23 mouse cellular contexts compared by ENCODE assay signal in genomic region chr7:73939236-73939635, GRCm38 (mm10).
"Had no signal": no experiment of that assay in that cellular context is flagged by ENCODE, and none has a peak within 500 bp of the region (broad histone marks: within the 10 kb centered on the region; RNA-seq: fewer than 3 reads in every experiment).

No protein-coding gene starts in this region.

- H3K27ac ChIP-seq: gastrocnemius, adult 2 months; heart, embryonic 10.5 days; intestine, embryonic 15.5 days; layer of hippocampus, adult 2 months; limb, embryonic 10.5 days; limb, embryonic 12.5 days; liver, embryonic 13.5 days; liver, embryonic 15.5 days had no signal

- H3K27me3 ChIP-seq: heart, embryonic 12.5 days; intestine, embryonic 15.5 days; limb, embryonic 12.5 days; liver, embryonic 13.5 days; liver, embryonic 15.5 days had no signal

- H3K36me3 ChIP-seq: intestine, embryonic 15.5 days; liver, embryonic 13.5 days; liver, embryonic 15.5 days had no signal

- H3K4me3 ChIP-seq: gastrocnemius, adult 2 months; heart, embryonic 10.5 days; heart, embryonic 12.5 days; intestine, embryonic 15.5 days; layer of hippocampus, adult 2 months; limb, embryonic 10.5 days; limb, embryonic 12.5 days; liver, embryonic 13.5 days; liver, embryonic 15.5 days had no signal

- H3K9ac ChIP-seq: heart, embryonic 12.5 days; intestine, embryonic 15.5 days; limb, embryonic 12.5 days; liver, embryonic 13.5 days; liver, embryonic 15.5 days had no signal

- DNase-seq: gastrocnemius, adult 2 months; gastrocnemius, postnatal 10 days; gastrocnemius, postnatal 25 days; heart, adult 18-20 months; heart, postnatal 10 days; heart, postnatal 4 days; kidney, adult 18-20 months; kidney, adult 8-10 months; kidney, postnatal 10 days; kidney, postnatal 25 days; kidney, postnatal 4 days; liver; liver, embryonic 13.5 days had no signal

- H3K9me3 ChIP-seq: heart, embryonic 10.5 days; heart, embryonic 12.5 days; intestine, embryonic 15.5 days; limb, embryonic 10.5 days; limb, embryonic 12.5 days; liver, embryonic 13.5 days; liver, embryonic 15.5 days had no signal

- H3K4me2 ChIP-seq: heart, embryonic 12.5 days; intestine, embryonic 15.5 days; limb, embryonic 12.5 days; liver, embryonic 11.5 days; liver, embryonic 13.5 days; liver, embryonic 15.5 days had no signal

- H3K4me1 ChIP-seq: limb, embryonic 10.5 days; liver, embryonic 13.5 days; liver, embryonic 15.5 days had no signal

- ATAC-seq: inflammation-experienced regulatory T-cells, adult 6 months; intestine, embryonic 15.5 days; intestine, postnatal 0 days had no signal
